Mouse (Mus musculus): Measurements from ENCODE around the gene Haus6. TPM values are rescaled to one million over a fixed set of nuclear protein-coding genes. Genes with fewer than 3 reads are reported as not detected.
A peak's percentile ranks its signal among the peaks of the same experiment; 100 is the strongest.

Haus6 gene
- polyA plus RNA-seq, 1 experiment, result 3.5 TPM

DNA sequence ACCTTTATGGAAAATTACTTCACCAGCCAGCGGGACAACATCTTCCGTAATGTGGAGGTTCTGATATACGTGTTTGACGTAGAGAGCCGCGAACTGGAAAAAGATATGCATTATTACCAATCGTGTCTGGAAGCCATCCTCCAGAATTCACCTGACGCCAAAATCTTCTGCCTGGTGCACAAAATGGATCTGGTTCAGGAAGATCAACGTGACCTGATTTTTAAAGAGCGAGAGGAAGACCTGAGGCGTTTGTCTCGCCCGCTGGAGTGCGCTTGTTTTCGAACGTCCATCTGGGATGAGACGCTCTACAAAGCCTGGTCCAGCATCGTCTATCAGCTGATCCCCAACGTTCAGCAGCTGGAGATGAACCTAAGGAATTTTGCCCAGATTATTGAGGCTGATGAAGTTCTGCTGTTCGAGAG lies 35.7 kb downstream of the Haus6 start:
- H3K27ac ChIP-seq (ENCODE audit: insufficient read depth, low read length), result peak overlapping the region; percentile 72
- peak overlapping the region; percentile 95 for H3K4me3 ChIP-seq (ENCODE audit: insufficient read depth, low read length)
- TF ChIP-seq POLR2A (IDR thresholded peaks at IDR 0.05; ENCODE audit: extremely low read depth, insufficient read depth, low read length), result no peak
- no peak for TF ChIP-seq CTCF (IDR thresholded peaks at IDR 0.05; ENCODE audit: extremely low read depth, insufficient read depth, low read length)
- peaks cover 8% of the 10 kb centered on the region; the same call in 1 of the 2 replicates for H3K4me1 ChIP-seq (ENCODE audit: control insufficient read depth, insufficient read depth, low read length)

DNA sequence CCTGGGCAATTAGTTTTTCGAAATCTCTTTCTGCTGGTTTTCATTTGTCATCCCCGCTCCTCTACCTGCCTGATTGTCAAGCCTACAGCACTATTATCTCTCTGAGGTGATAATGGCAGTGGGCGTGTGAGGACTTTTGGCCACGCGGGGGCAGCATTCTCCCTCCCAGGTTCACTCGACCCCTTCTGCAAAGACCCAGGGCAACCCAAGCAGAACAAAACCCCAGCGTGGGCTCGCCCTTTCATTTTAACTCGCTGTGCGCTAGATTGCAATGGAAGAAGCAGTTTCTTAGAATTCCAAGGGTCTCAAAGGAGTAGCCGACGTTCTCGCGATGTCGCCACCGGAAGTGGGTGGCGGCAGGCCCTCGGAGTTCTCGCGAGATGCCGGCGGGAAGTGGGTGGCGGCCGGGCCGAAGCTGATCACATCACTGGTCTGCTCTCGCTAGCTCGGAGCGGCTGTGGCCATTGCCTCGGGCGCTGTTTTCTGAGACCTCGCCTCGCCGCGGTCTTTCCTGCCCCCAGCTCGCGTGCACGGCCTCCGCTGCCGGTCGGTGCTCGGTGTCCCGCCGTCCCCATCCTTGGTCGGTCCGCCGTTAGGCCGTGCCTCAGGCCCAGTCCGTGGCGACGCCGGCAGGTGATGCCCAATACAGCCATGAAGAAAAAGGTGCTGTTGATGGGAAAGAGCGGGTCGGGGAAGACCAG lies 36.4 kb downstream of the Haus6 start, which contains the start of gene Rraga:
Gene Rraga, plus strand, starts transcription at position 386 of the 701 bp plus-strand sequence.
- TF ChIP-seq CTCF (IDR thresholded peaks at IDR 0.05; ENCODE audit: extremely low read depth, insufficient read depth, low read length) (peak; percentile 42; the same call in 1 of the 2 replicates), POLR2A (IDR thresholded peaks at IDR 0.05; ENCODE audit: extremely low read depth, insufficient read depth, low read length) (peak; percentile 97)

DNA sequence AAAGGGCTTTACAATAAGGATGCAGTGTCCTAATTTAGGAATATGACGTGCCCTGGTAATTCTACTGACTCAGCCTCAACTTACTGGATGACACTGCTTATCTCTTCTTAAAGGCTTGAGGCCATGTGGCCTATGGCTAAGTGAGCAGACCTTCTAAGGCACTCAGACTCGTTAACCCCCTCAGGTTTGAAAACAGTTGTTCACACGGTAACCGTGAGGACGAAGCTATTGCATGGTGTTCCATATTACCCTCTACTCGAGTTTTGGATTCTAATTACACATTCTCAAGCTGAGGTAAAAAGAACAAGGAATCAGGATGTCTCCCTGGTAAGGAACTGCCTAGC lies 36.9 kb downstream of the Haus6 start:
- Histone ChIP-seq H3K4me1 (ENCODE audit: control insufficient read depth, insufficient read depth, low read length) (peaks cover 6% of the 10 kb centered on the region; the same call in 1 of the 2 replicates), H3K27ac (ENCODE audit: insufficient read depth, low read length) (peak overlapping the region; percentile 72), H3K4me3 (ENCODE audit: insufficient read depth, low read length) (peak overlapping the region; percentile 95)
- TF ChIP-seq POLR2A (IDR thresholded peaks at IDR 0.05; ENCODE audit: extremely low read depth, insufficient read depth, low read length), result no peak
- no peak for TF ChIP-seq CTCF (IDR thresholded peaks at IDR 0.05; ENCODE audit: extremely low read depth, insufficient read depth, low read length)

More for the DNA sequence above, 36.4 kb downstream of the Haus6 start, which contains the start of gene Rraga:
- H3K27ac ChIP-seq (ENCODE audit: insufficient read depth, low read length), result peak within 1 kb of the TSS; percentile 72
- H3K4me3 ChIP-seq (ENCODE audit: insufficient read depth, low read length), result peak within 1 kb of the TSS; percentile 95
- H3K4me1 ChIP-seq (ENCODE audit: control insufficient read depth, insufficient read depth, low read length), result peaks cover 8% of the 10 kb centered on the region; the same call in 1 of the 2 replicates

DNA sequence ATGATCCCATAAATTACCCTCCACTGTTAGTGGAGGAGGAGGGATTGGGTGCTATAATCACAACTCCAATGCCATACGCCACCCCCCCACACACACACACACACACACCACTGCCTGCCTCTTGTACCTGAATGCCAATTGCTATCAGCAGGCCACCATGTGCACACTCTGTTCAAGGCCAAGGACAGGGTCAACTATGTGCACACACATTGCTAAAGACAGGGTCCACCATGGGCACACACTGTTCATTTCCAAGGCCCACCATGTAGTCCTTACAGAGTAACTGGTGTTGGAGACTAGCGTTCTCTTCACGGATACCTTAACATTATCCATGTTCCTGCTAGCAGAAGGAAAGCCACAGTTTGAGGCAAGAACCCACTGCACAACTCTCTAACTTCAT lies 50.8 kb downstream of the Haus6 start:
- Histone ChIP-seq H3K4me1 (ENCODE audit: control insufficient read depth, insufficient read depth, low read length) (no peaks in the 10 kb centered on the region), H3K27ac (ENCODE audit: insufficient read depth, low read length) (no peak overlapping the region), H3K4me3 (ENCODE audit: insufficient read depth, low read length) (no peak overlapping the region)
- TF ChIP-seq CTCF (IDR thresholded peaks at IDR 0.05; ENCODE audit: extremely low read depth, insufficient read depth, low read length) (no peak), POLR2A (IDR thresholded peaks at IDR 0.05; ENCODE audit: extremely low read depth, insufficient read depth, low read length) (no peak)

DNA sequence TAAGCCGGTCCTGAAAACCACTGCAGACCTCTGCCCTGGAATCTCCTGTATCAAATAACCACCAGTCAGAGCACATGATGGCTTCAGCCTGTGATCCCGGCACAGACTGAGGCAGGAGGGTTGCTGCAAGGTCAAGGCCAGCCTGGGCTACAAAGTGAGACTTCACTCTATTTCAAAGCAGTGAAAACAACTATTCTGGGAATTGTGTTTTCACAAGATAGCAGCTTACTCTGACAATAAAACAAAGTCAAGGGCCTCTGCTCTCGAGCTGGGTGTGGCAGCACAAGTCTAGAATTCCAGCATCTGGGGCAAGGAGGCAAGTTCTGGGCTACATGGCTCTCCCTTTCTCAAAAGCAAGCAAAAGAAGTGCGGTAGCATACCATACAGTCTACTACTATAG lies 52.8 kb downstream of the Haus6 start:
- H3K4me3 ChIP-seq (ENCODE audit: insufficient read depth, low read length), result no peak overlapping the region
- no peaks in the 10 kb centered on the region for H3K4me1 ChIP-seq (ENCODE audit: control insufficient read depth, insufficient read depth, low read length)
- TF ChIP-seq CTCF (IDR thresholded peaks at IDR 0.05; ENCODE audit: extremely low read depth, insufficient read depth, low read length) (no peak), POLR2A (IDR thresholded peaks at IDR 0.05; ENCODE audit: extremely low read depth, insufficient read depth, low read length) (no peak)
- no peak overlapping the region for H3K27ac ChIP-seq (ENCODE audit: insufficient read depth, low read length)

DNA sequence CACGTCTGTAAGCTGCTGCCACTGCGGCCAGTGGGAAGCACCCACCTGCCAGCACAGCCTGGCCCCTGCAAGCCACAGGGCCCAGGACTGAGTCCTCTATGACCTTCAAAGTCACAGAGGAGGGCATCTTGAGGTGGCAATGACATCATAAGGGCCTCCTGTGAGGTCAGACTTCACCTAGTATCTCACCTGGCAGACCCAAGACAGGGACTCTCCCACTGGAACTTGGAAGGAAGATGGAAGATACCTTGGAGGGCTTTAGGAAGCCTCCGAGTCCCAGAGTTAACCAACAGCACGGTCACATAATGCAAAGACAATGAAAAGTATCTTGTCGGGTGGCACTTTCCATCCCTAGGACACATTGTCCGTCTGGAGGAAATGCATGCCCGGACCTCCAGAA lies 53.6 kb downstream of the Haus6 start, which contains the start of gene Saxo1:
Gene Saxo1, minus strand, starts transcription at position 101 of the 400 bp plus-strand sequence.
- Histone ChIP-seq H3K27ac (ENCODE audit: insufficient read depth, low read length) (no peak within 1 kb of the TSS), H3K4me3 (ENCODE audit: insufficient read depth, low read length) (no peak within 1 kb of the TSS), H3K4me1 (ENCODE audit: control insufficient read depth, insufficient read depth, low read length) (no peaks in the 10 kb centered on the region)
- no peak for TF ChIP-seq POLR2A (IDR thresholded peaks at IDR 0.05; ENCODE audit: extremely low read depth, insufficient read depth, low read length)
- no peak for TF ChIP-seq CTCF (IDR thresholded peaks at IDR 0.05; ENCODE audit: extremely low read depth, insufficient read depth, low read length)

DNA sequence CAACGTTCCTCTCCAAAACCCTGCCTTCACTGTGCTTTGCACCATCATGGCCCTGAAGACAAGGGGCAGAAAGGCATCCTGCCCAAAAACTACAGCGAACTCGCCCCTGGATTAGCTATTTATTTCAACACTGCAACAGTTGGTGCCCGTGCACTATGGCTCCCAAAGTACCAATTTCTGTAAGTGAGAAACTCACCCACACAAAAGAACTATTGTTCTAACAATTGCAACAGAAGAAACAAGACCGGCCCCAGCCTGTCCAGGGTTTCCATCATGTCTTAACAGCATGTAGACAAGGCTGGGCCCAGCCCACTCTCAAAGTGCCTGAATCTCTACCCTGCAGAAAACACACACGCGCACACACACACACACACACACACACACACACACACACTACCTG lies 54.5 kb downstream of the Haus6 start:
- Histone ChIP-seq H3K27ac (ENCODE audit: insufficient read depth, low read length) (no peak overlapping the region), H3K4me1 (ENCODE audit: control insufficient read depth, insufficient read depth, low read length) (no peaks in the 10 kb centered on the region), H3K4me3 (ENCODE audit: insufficient read depth, low read length) (no peak overlapping the region)
- TF ChIP-seq CTCF (IDR thresholded peaks at IDR 0.05; ENCODE audit: extremely low read depth, insufficient read depth, low read length), result no peak
- TF ChIP-seq POLR2A (IDR thresholded peaks at IDR 0.05; ENCODE audit: extremely low read depth, insufficient read depth, low read length), result no peak

DNA sequence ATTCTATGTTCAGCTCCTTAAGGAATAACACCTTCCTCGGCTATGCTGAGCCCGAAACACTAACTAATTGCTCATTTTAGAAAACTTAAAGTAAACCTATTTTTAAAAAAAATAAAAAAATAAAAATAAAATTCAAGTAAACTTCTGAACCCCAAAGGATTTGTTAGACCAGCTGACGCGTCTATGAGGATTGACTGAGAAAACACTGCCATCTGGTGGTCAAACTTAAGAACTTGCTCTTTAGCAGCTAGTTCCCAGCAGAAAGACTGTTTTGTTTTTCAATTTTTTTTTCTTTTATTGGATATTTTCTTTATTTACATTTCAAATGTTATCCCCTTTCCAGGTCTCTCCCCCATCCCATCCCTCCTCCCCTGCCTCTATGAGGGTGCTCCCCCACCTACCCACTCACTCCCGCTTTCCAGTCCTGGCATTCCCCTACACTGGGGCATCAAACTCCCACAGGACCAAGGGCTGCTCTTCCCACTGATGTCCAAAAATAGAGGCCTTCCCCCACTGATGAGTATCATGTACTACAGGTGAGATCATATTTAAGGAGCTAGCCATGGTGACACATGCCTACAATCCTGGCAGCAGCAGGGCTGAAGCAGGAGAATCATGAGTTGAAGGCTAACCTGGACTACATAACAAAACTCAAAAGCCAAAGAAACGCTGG lies 56.7 kb downstream of the Haus6 start:
- TF ChIP-seq CTCF (IDR thresholded peaks at IDR 0.05; ENCODE audit: extremely low read depth, insufficient read depth, low read length) (peak; percentile 51; the same call in 1 of the 2 replicates), POLR2A (IDR thresholded peaks at IDR 0.05; ENCODE audit: extremely low read depth, insufficient read depth, low read length) (no peak)
- Histone ChIP-seq H3K27ac (ENCODE audit: insufficient read depth, low read length) (no peak overlapping the region), H3K4me3 (ENCODE audit: insufficient read depth, low read length) (no peak overlapping the region), H3K4me1 (ENCODE audit: control insufficient read depth, insufficient read depth, low read length) (no peaks in the 10 kb centered on the region)

DNA sequence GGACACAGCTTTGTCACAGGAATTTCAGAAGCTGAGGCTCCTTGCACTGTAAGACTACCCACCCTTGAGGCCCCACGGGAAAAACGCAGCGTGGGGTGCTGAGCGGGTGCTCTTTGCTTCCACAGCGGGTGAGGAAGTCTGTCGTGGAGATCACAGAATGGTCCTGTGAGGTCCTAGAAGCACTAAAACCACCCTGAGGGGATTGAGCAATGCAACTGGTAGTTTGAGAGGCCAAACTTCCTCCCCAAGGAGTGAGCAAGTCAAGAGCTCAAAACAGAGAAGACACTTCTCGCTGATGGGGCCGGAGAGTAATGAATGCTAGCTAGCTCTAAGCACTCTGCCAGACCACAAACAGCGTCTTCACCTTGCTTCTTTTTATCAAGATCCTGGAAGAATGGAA lies 63.5 kb downstream of the Haus6 start:
- Histone ChIP-seq H3K4me3 (ENCODE audit: insufficient read depth, low read length) (no peak overlapping the region), H3K4me1 (ENCODE audit: control insufficient read depth, insufficient read depth, low read length) (peaks cover 2% of the 10 kb centered on the region), H3K27ac (ENCODE audit: insufficient read depth, low read length) (no peak overlapping the region)
- TF ChIP-seq POLR2A (IDR thresholded peaks at IDR 0.05; ENCODE audit: extremely low read depth, insufficient read depth, low read length) (no peak), CTCF (IDR thresholded peaks at IDR 0.05; ENCODE audit: extremely low read depth, insufficient read depth, low read length) (no peak)
